Mouse (Mus musculus) liver, embryonic 14.5 days (tissue): ENCODE measurements at regions not wholly inside any gene's neighbourhood (a gene's known extent, or its start where the extent isn't known, plus 50 kb on each side); places are given as distances from the start of the nearest gene placed in this dataset.

Experiments used
- CTCF ChIP-seq: IDR thresholded peaks from 2 replicates; pipeline ENCODE4 v1.5.1; 2016; ENCODE audit warnings: antibody characterized with exemption, low read depth, control low read depth
- EP300 ChIP-seq: IDR thresholded peaks from 2 replicates; pipeline ENCODE4 v1.6.1; 2016; ENCODE audit warnings: antibody characterized with exemption, low read depth

DNA sequence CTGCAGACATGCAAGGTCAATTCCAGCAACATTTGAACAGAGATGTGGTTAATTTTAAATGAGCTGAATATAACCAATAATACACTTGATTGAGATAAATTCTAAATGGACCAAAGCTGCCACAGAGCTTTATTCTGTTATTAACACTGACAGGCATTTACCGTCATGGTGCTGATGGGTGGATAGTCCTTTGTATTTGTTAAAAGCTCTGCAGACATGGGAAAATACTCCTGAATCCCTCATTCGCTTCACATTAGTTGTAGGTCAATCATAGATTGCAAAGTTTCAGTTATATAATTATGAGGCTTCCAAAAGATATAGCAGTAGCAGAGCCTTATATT is 410.0 kb upstream of the Agtr1b start:
- TF ChIP-seq CTCF (no peak), EP300 (no peak)
